Mouse (Mus musculus) lung, adult 2 months (tissue): ENCODE data around the gene Senp2. TPM values are rescaled to one million over a fixed set of nuclear protein-coding genes. Genes with fewer than 3 reads are reported as not detected.
"Not testable (repeated sequence)": the region's sequence is repeated elsewhere in the genome, so short reads cannot be mapped to it uniquely, and the experiment has no call there.

ENCODE experiments used
- DNase-seq: peaks from one replicate; pipeline ENCODE4 v3.0.0; 2022
- H3K4me1 ChIP-seq: fragments of 200-500 bp; 2 replicates; pipeline ENCODE4 v1.6.1; 2011; ENCODE audit warnings: low read length; ENCODE audit not compliant: control insufficient read depth, insufficient read depth
- H3K4me3 ChIP-seq: fragments of 200-500 bp; replicated peaks from 2 replicates; pipeline ENCODE3; 2011; ENCODE audit warnings: low read depth, mild to moderate bottlenecking, control low read depth, low read length; ENCODE audit errors: extremely low read depth
- CTCF ChIP-seq: fragments of 200-500 bp; IDR thresholded peaks from 2 replicates; pipeline ENCODE4 v1.5.1; 2011; ENCODE audit warnings: mild to moderate bottlenecking, low read length, control low read depth; ENCODE audit not compliant: insufficient read depth
- POLR2A ChIP-seq: fragments of 200-500 bp; IDR thresholded peaks from 2 replicates; pipeline ENCODE4 v1.6.1; 2011; ENCODE audit warnings: low read depth, mild to moderate bottlenecking, control low read depth, low read length, borderline replicate concordance; ENCODE audit errors: extremely low read depth
- WGBS: fragments of 180-500 bp; shearing (Covaris S2); methylation state at CpG from one replicate; pipeline ENCODE4 v1.1.7; 2018; 5-methylcytosine and 5-hydroxymethylcytosine counted together
- polyA plus RNA-seq: library from polyadenylated mRNA; depleted of rRNA; stranded (reverse); fragments of >200 nt; gene quantifications from 2 replicates; pipeline ENCODE4 v1.2.3, GENCODE M21; 2012

The Senp2 gene
- polyA plus RNA-seq, 1 experiment, result 13.7 TPM

GRCm38 (mm10) chr16:21986191-21986590 lies 23.1 kb upstream of the Senp2 start:
- Histone ChIP-seq H3K4me3 (no peak overlapping the region), H3K4me1 (no peaks in the 10 kb centered on the region)
- no peak for DNase-seq
- WGBS, result 33% methylated on average over 3 of the region's 3 CpGs
- TF ChIP-seq POLR2A, result no peak
- TF ChIP-seq CTCF, result no peak

- WGBS, result 73% methylated on average over 5 of the region's 5 CpGs
- TF ChIP-seq CTCF, result no peak
- no peak for TF ChIP-seq POLR2A
- H3K4me1 ChIP-seq, result no peaks in the 10 kb centered on the region
- no peak overlapping the region for H3K4me3 ChIP-seq
- no peak for DNase-seq
Measured at GRCm38 (mm10) chr16:21987956-21988355, 21.3 kb upstream of the Senp2 start.

- H3K4me3 ChIP-seq, H3K4me1 ChIP-seq, DNase-seq: not testable (repeated sequence)
Measured at GRCm38 (mm10) chr16:21990893-21991292, 18.4 kb upstream of the Senp2 start.

- 62% methylated on average over 2 of the region's 2 CpGs for WGBS
Measured at GRCm38 (mm10) chr16:21991774-21992173, 17.5 kb upstream of the Senp2 start.

GRCm38 (mm10) chr16:21995304-21995703 lies 14.0 kb upstream of the Senp2 start, which contains the start of gene Liph:
Gene Liph, minus strand, starts transcription at chr16:21995663.
- H3K4me1 ChIP-seq, result peaks cover 6% of the 10 kb centered on the region
- TF ChIP-seq CTCF (no peak), POLR2A (peak; percentile 53; the same call in 1 of the 2 replicates)
- peak within 1 kb of the TSS; percentile 55 for H3K4me3 ChIP-seq
- WGBS, result 7% methylated on average over 16 of the region's 16 CpGs
- peak; percentile 67 for DNase-seq

More at GRCm38 (mm10) chr16:21991774-21992173, 17.5 kb upstream of the Senp2 start:
- no peak for TF ChIP-seq CTCF
- no peak for TF ChIP-seq POLR2A
- Histone ChIP-seq H3K4me1 (peaks cover 4% of the 10 kb centered on the region; the same call in 1 of the 2 replicates), H3K4me3 (no peak overlapping the region)
- no peak for DNase-seq

GRCm38 (mm10) chr16:21996402-21996801 lies 12.9 kb upstream of the Senp2 start:
- TF ChIP-seq CTCF (no peak), POLR2A (no peak)
- DNase-seq, result peak; percentile 53
- 37% methylated on average over 4 of the region's 4 CpGs for WGBS
- Histone ChIP-seq H3K4me1 (peaks cover 6% of the 10 kb centered on the region), H3K4me3 (no peak overlapping the region)

- Histone ChIP-seq H3K4me1 (peaks cover 6% of the 10 kb centered on the region), H3K4me3 (no peak overlapping the region)
- 34% methylated on average over 5 of the region's 5 CpGs for WGBS
- TF ChIP-seq CTCF (no peak), POLR2A (no peak)
- peak; percentile 50 for DNase-seq
Measured at GRCm38 (mm10) chr16:21996881-21997641, 12.2 kb upstream of the Senp2 start.

GRCm38 (mm10) chr16:21998061-21998460 lies 11.2 kb upstream of the Senp2 start:
- peak; percentile 49 for DNase-seq
- 53% methylated on average over 5 of the region's 5 CpGs for WGBS
- TF ChIP-seq POLR2A (no peak), CTCF (no peak)
- Histone ChIP-seq H3K4me1 (peaks cover 6% of the 10 kb centered on the region), H3K4me3 (no peak overlapping the region)

GRCm38 (mm10) chr16:21999941-22000690 lies 9.2 kb upstream of the Senp2 start:
- no peak for DNase-seq
- H3K4me3 ChIP-seq, result no peak overlapping the region
- H3K4me1 ChIP-seq, result peaks cover 5% of the 10 kb centered on the region
- TF ChIP-seq POLR2A (no peak), CTCF (no peak)
- WGBS, result 71% methylated on average over 4 of the region's 4 CpGs

- TF ChIP-seq CTCF (peak; percentile 26; the same call in 1 of the 2 replicates), POLR2A (no peak)
- no peak for DNase-seq
- 59% methylated on average over 4 of the region's 4 CpGs for WGBS
- peaks cover 2% of the 10 kb centered on the region for H3K4me1 ChIP-seq
- H3K4me3 ChIP-seq, result no peak overlapping the region
Measured at GRCm38 (mm10) chr16:22001172-22001571, 8.1 kb upstream of the Senp2 start.
